Mouse (Mus musculus): ENCODE measurements around the gene Arf1.
"Not testable (repeated sequence)": the region's sequence is repeated elsewhere in the genome, so short reads cannot be mapped to it uniquely, and the experiment has no call there.

The Arf1 gene

DNA sequence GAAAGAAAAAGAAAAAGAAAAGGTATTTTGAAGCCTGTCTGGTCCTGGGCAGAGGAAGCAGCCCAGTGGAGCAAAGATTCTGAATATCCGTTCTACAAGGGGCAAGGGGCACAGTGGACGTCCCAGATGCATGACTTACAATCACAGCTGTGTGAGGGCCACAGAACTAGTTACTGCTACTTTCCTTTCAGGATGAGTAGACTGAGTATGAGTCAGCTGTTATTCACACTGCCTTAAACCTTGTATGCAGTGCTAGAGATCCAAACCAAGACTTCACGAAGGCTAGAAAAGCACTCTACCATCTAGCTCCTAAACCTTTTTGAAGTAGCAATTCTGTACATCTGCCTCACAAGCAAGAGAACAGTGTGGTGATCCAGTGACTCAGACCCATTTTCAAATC is 1.8 kb downstream of the Arf1 start:
- peak; percentile 25 for DNase-seq

DNA sequence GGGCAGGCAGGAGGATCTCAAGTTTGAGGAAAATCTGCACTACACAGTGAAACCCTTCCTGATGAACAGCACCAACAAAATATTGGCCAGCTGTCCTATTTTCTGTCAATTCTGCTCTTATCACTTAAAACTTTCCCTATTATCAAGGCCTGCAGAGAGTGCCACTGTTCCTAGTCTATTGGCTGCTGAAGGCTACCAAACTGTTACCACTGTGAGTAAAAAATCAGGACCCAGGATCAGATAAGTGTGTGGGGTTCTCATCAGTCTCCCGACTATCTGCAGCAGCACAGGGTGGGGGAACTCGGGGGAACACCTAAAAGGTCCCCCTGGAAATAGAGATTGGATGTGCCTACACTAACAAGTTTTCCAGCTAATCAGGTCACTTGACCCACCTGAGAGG is 2.9 kb downstream of the Arf1 start:
- DNase-seq = no peak

DNA sequence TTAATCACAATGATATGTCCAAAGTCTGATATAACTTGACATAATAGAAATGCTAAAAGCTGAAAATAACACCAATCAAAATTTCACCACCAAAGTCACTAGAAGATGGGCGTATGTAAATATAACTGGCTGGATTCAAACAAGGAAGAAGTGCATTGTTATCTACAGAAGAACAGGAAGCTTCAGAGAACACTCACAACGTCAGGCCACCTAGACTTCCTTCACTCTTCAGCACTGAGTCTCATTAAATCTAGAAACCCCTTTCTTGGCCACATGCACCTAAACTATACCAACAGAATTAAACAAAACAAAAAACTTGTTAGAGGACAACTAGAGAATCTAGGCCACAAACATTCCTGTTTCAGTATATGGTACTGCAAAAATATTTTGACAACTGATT is 3.6 kb downstream of the Arf1 start:
- no peak for DNase-seq

GRCm38 (mm10) chr11:59224025-59224424 is 4.0 kb downstream of the Arf1 start:
- no peak for DNase-seq

GRCm38 (mm10) chr11:59222306-59222705 is 5.8 kb downstream of the Arf1 start:
- DNase-seq = no peak

GRCm38 (mm10) chr11:59221604-59222003 is 6.5 kb downstream of the Arf1 start:
- DNase-seq = no peak

- no peak for DNase-seq
Measured at GRCm38 (mm10) chr11:59219064-59219463, 9.0 kb downstream of the Arf1 start.

- DNase-seq = peak; percentile 73
Measured at GRCm38 (mm10) chr11:59218389-59218998, 9.6 kb downstream of the Arf1 start.

- no peak for DNase-seq
Measured at GRCm38 (mm10) chr11:59216955-59217354, 11.1 kb downstream of the Arf1 start.

GRCm38 (mm10) chr11:59212892-59213494 is 15.1 kb downstream of the Arf1 start:
- peak; percentile 18 for DNase-seq

- DNase-seq = peak; percentile 21
Measured at GRCm38 (mm10) chr11:59212320-59212719, 15.8 kb downstream of the Arf1 start.

- DNase-seq = not testable (repeated sequence)
Measured at GRCm38 (mm10) chr11:59211561-59211960, 16.5 kb downstream of the Arf1 start.

DNA sequence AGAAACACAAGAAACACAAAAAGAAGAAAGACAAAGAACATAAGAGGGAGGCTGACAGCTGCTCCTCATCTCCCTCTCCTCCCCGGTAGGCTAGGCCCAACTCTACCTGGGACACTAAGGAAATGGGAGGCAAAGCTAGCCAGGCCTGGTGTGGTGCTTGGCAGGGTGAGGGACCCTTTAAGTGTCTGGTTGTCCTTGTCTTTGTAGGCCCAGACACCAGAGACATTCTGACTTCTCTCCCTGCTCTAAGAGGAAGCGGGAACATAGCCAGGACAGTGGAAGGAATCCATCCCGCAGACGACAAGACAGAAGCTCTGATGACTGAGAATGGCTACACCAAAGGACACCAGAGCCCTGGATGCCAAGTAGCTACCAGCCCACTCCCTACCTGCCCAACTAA is 18.1 kb downstream of the Arf1 start:
- DNase-seq = no peak

DNA sequence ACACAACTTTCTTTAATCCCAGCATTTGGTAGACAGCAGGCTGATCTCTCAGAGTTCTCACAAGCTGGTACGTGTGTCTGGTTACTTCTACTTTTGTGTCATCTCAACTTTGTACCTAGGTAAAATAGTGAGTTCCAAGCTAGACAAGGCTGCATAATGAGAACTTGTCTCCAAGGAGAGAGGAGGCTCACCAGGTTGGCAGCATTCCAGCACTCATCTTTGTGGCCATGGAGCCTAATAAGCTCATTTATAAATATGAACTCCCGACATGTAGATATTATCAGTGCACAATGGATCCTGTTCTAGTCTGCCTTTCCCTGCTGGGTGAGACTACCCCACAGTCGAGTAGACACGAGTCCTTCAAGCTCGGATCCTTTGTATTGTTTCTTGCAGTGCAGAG is 18.5 kb downstream of the Arf1 start:
- DNase-seq = no peak

- peak; percentile 83 for DNase-seq
Measured at GRCm38 (mm10) chr11:59209003-59209441, 19.0 kb downstream of the Arf1 start.

- peak; percentile 94 for DNase-seq
Measured at GRCm38 (mm10) chr11:59208153-59208831, 19.8 kb downstream of the Arf1 start, which contains the start of gene 2310033P09Rik. Gene 2310033P09Rik (plus strand): TSS chr11:59208321.

DNA sequence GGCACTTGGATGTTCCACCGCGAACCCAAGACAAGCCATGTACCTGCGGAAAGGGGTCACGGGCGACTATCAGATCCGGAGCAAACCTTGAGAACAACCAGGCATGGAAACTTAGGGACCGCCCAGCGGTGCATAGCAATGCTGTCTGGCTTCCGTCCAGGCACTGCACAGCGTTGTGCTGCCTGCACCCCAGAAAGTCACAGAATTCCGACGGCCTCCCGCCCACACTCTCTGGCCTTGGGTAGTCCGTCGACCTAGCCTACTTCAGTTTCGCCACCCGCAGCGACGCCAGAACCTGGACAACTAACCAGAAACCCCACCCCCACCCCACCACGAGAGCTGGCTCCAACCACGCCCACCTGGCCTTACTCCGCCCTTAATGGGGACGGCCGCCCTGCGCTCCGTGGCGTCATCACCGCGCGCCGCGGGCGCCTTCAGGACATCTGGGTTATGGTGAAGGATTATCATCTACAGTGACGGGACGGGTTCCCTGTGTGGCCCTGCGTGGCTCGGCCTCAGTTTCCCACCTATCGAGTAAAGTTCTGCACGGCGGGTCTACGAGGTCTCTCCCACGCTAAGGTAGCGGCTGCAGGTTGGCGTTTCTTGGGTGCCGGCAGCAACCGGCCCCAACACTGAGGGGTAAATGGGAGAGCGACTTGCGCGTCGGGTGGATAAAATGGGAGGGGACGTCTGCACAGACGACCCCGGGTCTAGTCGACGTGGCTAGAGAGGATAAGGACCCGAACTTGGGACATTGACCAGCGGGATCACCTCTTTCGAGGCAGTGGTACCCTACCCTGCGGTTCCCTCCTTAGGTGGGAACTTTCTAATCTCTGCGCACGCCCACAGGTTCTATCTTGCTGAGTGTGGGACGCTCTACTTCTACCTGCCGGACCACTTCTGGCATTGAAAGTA is 25.7 kb downstream of the Arf1 start, which contains the start of gene Mrpl55:
Gene Mrpl55, plus strand, starts transcription at position 406 of the 915 bp plus-strand sequence.
- peak; percentile 94 for DNase-seq

- no peak for DNase-seq
Measured at GRCm38 (mm10) chr11:59201216-59202002, 26.7 kb downstream of the Arf1 start.

- DNase-seq = no peak
Measured at GRCm38 (mm10) chr11:59196230-59196629, 31.8 kb downstream of the Arf1 start.

- no peak for DNase-seq
Measured at GRCm38 (mm10) chr11:59192059-59192386, 36.0 kb downstream of the Arf1 start, which contains the start of gene Guk1. Gene Guk1 (minus strand): TSS chr11:59192212.

- peak; percentile 94 for DNase-seq
Measured at GRCm38 (mm10) chr11:59191231-59192058, 36.6 kb downstream of the Arf1 start.

Data from kidney, adult 9 months (tissue).